Mouse (Mus musculus): Measurements from ENCODE around the gene Tomm40l.

DNA sequence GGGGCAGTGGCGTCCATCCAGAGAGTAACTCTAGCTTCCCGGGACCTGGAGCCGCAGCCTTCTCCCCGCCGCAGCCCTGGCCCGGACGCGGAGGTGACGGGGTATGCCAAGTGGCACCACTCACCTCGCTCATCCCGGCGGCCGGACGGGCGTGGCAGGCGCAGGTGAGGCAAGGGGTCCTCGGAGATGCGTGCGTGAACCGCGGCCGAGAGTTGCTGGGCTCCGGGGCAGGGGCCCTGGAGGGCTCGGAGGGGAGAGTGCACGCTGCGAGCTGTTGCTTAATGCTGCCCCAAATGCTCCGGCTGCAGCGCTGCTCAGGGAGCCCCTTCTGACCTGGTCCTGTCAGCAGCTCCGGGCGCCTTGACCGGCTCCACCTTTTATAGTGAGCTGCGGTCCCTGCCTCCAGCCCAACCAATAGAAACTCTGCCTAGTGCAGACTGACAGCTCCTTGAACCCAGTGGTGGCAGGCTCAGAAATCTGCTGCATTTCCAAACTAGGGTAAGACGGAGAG is 26.4 kb downstream of the Tomm40l start, which contains the start of gene Pcp4l1:
- no peak for TF ChIP-seq CTCF (conservative IDR thresholded peaks at IDR 0.05; ENCODE audit: low read length)
- TF ChIP-seq NANOG (IDR thresholded peaks at IDR 0.05; ENCODE audit: borderline replicate concordance, low read length), result no peak
